Mouse (Mus musculus) thymus, adult 2 months (tissue): ENCODE measurements around the gene Efcab6. TPM values are rescaled to one million over a fixed set of nuclear protein-coding genes. Genes with fewer than 3 reads are reported as not detected.
A peak's percentile ranks its signal among the peaks of the same experiment; 100 is the strongest.
"Not testable (repeated sequence)": the region's sequence is repeated elsewhere in the genome, so short reads cannot be mapped to it uniquely, and the experiment has no call there.

Experiments
- DNase-seq: peaks from one replicate; pipeline ENCODE4 v3.0.0; 2021
- H3K27ac ChIP-seq: fragments of 200-500 bp; 2 replicates; pipeline ENCODE4 v1.5.1; 2012; ENCODE audit warnings: low read length, control low read depth; ENCODE audit not compliant: control insufficient read depth, insufficient read depth
- H3K27me3 ChIP-seq: fragments of 200-500 bp; 2 replicates; pipeline ENCODE4 v1.6.1; 2012; ENCODE audit warnings: mild to moderate bottlenecking, low read length, moderate library complexity, mixed read lengths; ENCODE audit not compliant: control insufficient read depth, insufficient read depth
- H3K36me3 ChIP-seq: fragments of 200-500 bp; 2 replicates; pipeline ENCODE4 v1.6.1; 2012; ENCODE audit warnings: mild to moderate bottlenecking, low read length, moderate library complexity; ENCODE audit not compliant: control insufficient read depth, insufficient read depth
- H3K4me1 ChIP-seq: fragments of 200-500 bp; replicated peaks from 2 replicates; pipeline ENCODE4 v1.6.1; 2012; ENCODE audit warnings: low read length; ENCODE audit not compliant: control insufficient read depth, insufficient read depth
- H3K4me3 ChIP-seq: fragments of 200-500 bp; 2 replicates; pipeline ENCODE4 v1.5.1; 2012; ENCODE audit warnings: mild to moderate bottlenecking, low read length, control low read depth, moderate library complexity; ENCODE audit not compliant: control insufficient read depth, insufficient read depth
- CTCF ChIP-seq: fragments of 200-500 bp; IDR thresholded peaks from 2 replicates; pipeline ENCODE4 v1.5.1; 2012; ENCODE audit warnings: mild to moderate bottlenecking, control low read depth, low read length, moderate library complexity, borderline replicate concordance; ENCODE audit not compliant: control insufficient read depth, poor library complexity, insufficient read depth; ENCODE audit errors: extremely low read depth
- POLR2A ChIP-seq: fragments of 200-500 bp; IDR thresholded peaks from 2 replicates; pipeline ENCODE4 v1.6.1; 2012; ENCODE audit warnings: mild to moderate bottlenecking, low read length, control low read depth, moderate library complexity; ENCODE audit not compliant: control insufficient read depth, poor library complexity, insufficient read depth; ENCODE audit errors: extremely low read depth
- WGBS: fragments of 180-500 bp; shearing (Covaris S2); methylation state at CpG from one replicate; pipeline ENCODE4 v1.1.7; 2018; 5-methylcytosine and 5-hydroxymethylcytosine counted together
- polyA plus RNA-seq: library from polyadenylated mRNA; depleted of rRNA; stranded (reverse); fragments of >200 nt; gene quantifications from 2 replicates; pipeline ENCODE4 v1.2.3, GENCODE M21; 2012; rRNA removed

Efcab6 gene
- polyA plus RNA-seq, result 0.09 and 0.13 TPM in 2 replicates

GRCm38 (mm10) chr15:84065140-84065539, at the start of gene Efcab6:
Gene Efcab6, minus strand, starts transcription at chr15:84065379.
- H3K36me3 ChIP-seq, result no peaks in the 10 kb centered on the region
- no peak within 1 kb of the TSS for H3K27ac ChIP-seq
- TF ChIP-seq CTCF, result no peak
- TF ChIP-seq POLR2A, result no peak
- H3K4me3 ChIP-seq, result no peak within 1 kb of the TSS
- no peak for DNase-seq
- WGBS, result 22% methylated on average over 29 of the region's 29 CpGs
- H3K27me3 ChIP-seq, result no peaks in the 10 kb centered on the region; the same call in 1 of the 2 replicates
- H3K4me1 ChIP-seq, result no peaks in the 10 kb centered on the region

- H3K4me1 ChIP-seq, result no peaks in the 10 kb centered on the region
- no peak for TF ChIP-seq CTCF
- no peak for TF ChIP-seq POLR2A
- 71% methylated on average over 6 of the region's 6 CpGs for WGBS
These were observed 48.7 kb upstream of the Efcab6 start for GRCm38 (mm10) chr15:84113873-84114272.

GRCm38 (mm10) chr15:84108899-84109298, 43.7 kb upstream of the Efcab6 start:
- TF ChIP-seq CTCF, result no peak
- TF ChIP-seq POLR2A, result no peak
- Histone ChIP-seq H3K27me3 (no peaks in the 10 kb centered on the region; the same call in 1 of the 2 replicates), H3K36me3 (no peaks in the 10 kb centered on the region), H3K4me1 (peaks cover 9% of the 10 kb centered on the region; the same call in 1 of the 2 replicates), H3K27ac (no peak overlapping the region), H3K4me3 (no peak overlapping the region)
- DNase-seq, result no peak
- 6% methylated on average over 13 of the region's 13 CpGs for WGBS

More at GRCm38 (mm10) chr15:84113873-84114272, 48.7 kb upstream of the Efcab6 start:
- no peak for DNase-seq
- no peak overlapping the region for H3K4me3 ChIP-seq
- no peaks in the 10 kb centered on the region for H3K27me3 ChIP-seq
- no peaks in the 10 kb centered on the region for H3K36me3 ChIP-seq
- H3K27ac ChIP-seq, result no peak overlapping the region

- WGBS, result 23% methylated on average over 12 of the region's 12 CpGs
- Histone ChIP-seq H3K27ac (no peak overlapping the region), H3K4me1 (peaks cover 9% of the 10 kb centered on the region; the same call in 1 of the 2 replicates), H3K27me3 (no peaks in the 10 kb centered on the region; the same call in 1 of the 2 replicates), H3K4me3 (no peak overlapping the region), H3K36me3 (no peaks in the 10 kb centered on the region)
- TF ChIP-seq CTCF (no peak), POLR2A (no peak)
- DNase-seq, result no peak
These were observed 40.8 kb upstream of the Efcab6 start for GRCm38 (mm10) chr15:84105924-84106500.

- DNase-seq, result no peak
- H3K4me1 ChIP-seq, result peaks cover 9% of the 10 kb centered on the region; the same call in 1 of the 2 replicates
- 5% methylated on average over 77 of the region's 77 CpGs for WGBS
- H3K27ac ChIP-seq, result no peak within 1 kb of the TSS
- no peaks in the 10 kb centered on the region; the same call in 1 of the 2 replicates for H3K27me3 ChIP-seq
- H3K36me3 ChIP-seq, result no peaks in the 10 kb centered on the region
- H3K4me3 ChIP-seq, result peak within 1 kb of the TSS; percentile 9
- no peak for TF ChIP-seq POLR2A
These were observed 40.1 kb upstream of the Efcab6 start, which contains the start of gene Sult4a1 for GRCm38 (mm10) chr15:84105105-84105923. Gene Sult4a1, minus strand, starts transcription at chr15:84105754.

- Histone ChIP-seq H3K36me3 (no peaks in the 10 kb centered on the region), H3K4me3 (no peak overlapping the region), H3K27me3 (no peaks in the 10 kb centered on the region; the same call in 1 of the 2 replicates), H3K27ac (no peak overlapping the region), H3K4me1 (peaks cover 9% of the 10 kb centered on the region; the same call in 1 of the 2 replicates)
- DNase-seq, result no peak
- 85% methylated on average over 7 of the region's 7 CpGs for WGBS
- no peak for TF ChIP-seq CTCF
- no peak for TF ChIP-seq POLR2A
These were observed 39.4 kb upstream of the Efcab6 start for GRCm38 (mm10) chr15:84104626-84105025.

DNA sequence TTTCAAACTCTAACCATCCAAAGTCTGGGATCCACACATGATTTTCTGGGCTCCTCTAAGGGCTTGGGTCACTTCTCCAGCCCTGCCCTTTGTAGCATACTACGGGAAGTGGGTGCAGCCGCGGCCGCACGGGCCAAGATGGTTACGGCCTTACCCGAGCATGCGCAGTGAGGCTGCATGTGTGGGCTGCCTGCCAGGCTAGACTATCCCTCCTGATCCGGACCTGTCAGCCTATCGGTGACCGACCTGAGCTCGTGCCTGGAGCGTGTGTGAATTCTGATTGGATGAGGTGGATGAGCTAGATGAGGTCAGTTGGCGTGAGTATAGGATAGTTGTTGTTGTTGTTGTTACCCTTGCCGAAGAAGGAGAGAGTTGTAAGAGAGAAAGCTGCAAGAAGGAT, 32.4 kb upstream of the Efcab6 start:
- H3K27me3 ChIP-seq, H3K27ac ChIP-seq, H3K4me1 ChIP-seq, H3K4me3 ChIP-seq, DNase-seq, H3K36me3 ChIP-seq: not testable (repeated sequence)
- 89% methylated on average over 15 of the region's 15 CpGs for WGBS
